Mouse (Mus musculus): ENCODE measurements around the gene Armh4.
"Not testable (repeated sequence)": the region's sequence is repeated elsewhere in the genome, so short reads cannot be mapped to it uniquely, and the experiment has no call there.

The Armh4 gene

GRCm38 (mm10) chr14:49782715-49783531 is at the start of gene Armh4:
Gene Armh4, minus strand, starts transcription at chr14:49783383.
- peak; percentile 18 for DNase-seq (ENCODE audit: low spot score)

GRCm38 (mm10) chr14:49829192-49830171 is 46.3 kb upstream of the Armh4 start:
- DNase-seq (ENCODE audit: low spot score), result no peak

- DNase-seq (ENCODE audit: low spot score), result not testable (repeated sequence)
Measured at GRCm38 (mm10) chr14:49819721-49820440, 36.7 kb upstream of the Armh4 start.

DNA sequence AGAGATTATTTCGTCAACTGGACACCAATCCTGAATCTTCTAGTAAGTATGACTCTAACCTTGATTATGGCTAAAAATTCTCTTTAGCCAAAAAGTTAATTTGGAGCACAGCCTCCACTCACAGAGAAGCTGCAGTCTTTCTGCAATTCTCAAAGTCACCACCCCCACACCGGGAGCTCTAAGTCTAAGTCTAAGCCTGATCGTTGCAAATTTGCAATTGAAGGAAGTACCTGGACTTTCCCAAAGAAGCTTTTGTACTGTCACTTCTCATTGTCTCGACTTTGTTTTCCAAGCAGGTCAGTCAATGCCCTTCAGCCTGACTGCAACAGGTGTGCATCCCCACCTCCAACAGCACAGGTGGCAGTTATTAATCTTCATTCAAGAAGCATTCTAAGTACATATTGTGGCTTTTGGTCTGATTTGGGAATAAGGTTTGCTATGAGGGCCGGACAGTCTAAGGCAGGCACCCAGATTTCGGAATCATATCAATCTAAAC is 35.6 kb upstream of the Armh4 start:
- DNase-seq (ENCODE audit: low spot score), result not testable (repeated sequence)

DNA sequence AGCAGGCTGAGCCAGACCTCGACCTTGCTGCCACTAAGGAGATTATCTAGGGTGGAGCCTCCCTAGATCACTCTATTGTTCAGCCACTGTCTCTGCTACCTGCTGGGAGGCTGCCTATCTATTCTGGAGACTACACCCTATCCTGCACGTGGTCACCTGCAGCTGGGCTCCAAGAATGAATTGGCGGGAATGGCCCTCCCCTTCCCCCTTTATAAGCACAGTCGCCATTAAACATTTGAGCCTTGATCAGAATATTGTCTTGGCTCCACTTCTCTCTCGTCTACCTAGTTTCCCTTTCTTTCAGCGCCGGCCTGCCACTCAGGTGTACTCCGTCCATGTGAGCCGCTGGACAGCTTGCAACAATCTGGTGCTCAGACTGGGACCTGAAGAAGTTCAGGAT is 29.8 kb upstream of the Armh4 start:
- not testable (repeated sequence) for DNase-seq (ENCODE audit: low spot score)

DNA sequence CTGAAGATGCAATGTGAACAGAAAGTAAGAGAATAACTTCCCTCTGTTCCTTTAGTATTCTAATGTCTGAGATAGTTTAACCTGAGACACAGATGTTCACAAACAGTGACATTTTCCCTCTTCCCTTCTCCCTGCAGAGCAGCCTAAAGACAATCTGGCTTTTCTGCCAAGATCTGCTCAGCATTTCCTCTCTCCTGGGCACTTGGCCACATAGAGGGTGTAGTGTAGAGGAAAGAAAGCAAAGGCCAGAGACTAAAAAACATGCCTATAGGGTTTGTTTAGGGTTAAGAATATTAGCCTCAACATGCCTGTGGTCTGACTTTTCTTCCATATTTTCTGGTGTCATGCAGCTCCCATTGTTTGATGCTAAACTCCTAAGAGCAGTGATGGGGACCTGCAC is 21.9 kb upstream of the Armh4 start:
- not testable (repeated sequence) for DNase-seq (ENCODE audit: low spot score)

DNA sequence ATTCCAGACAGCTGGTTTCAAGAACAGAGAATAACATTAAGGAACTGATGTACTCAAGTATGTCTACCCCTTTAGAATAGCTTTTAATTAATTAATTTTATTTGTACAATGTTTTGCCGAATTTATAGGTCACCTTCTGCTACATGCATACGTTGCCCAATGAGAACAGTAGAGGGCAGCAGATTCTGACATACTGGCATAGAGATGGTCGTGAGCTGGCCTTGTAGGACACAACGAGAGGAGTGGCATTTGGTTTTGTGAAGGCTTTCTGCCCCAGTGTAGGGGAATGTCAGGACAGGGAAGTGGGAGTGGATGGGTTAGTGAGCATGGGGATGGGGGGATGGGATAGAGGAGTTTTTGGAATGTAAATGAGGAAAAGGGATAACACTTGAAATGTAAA is 18.3 kb upstream of the Armh4 start:
- DNase-seq (ENCODE audit: low spot score), result no peak

GRCm38 (mm10) chr14:49793948-49794347 is 10.8 kb upstream of the Armh4 start:
- DNase-seq (ENCODE audit: low spot score), result no peak

GRCm38 (mm10) chr14:49790542-49790941 is 7.4 kb upstream of the Armh4 start:
- no peak for DNase-seq (ENCODE audit: low spot score)

GRCm38 (mm10) chr14:49785793-49786192 is 2.6 kb upstream of the Armh4 start:
- no peak for DNase-seq (ENCODE audit: low spot score)

GRCm38 (mm10) chr14:49783866-49784265 is 683 bp upstream of the Armh4 start:
- DNase-seq (ENCODE audit: low spot score), result no peak

DNA sequence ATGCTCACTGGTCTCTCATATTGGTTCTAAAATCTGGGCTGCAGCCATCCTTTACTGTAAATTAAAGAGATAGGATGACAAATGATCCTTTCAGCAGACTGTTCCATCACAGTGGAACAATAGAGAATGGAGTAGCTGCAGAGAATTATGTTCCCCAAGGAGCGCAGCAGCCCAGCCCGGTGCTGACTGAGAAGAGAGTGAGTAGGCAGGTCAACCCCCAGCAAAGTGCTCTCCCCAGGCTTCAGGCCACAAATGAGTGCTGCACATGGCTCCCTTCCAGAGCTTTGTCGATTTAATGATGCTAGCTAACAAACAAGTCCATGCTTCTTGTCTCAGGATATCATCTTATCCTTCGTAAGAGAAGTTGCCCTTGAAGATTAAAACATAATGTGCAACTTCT is 2.8 kb downstream of the Armh4 start:
- no peak for DNase-seq (ENCODE audit: low spot score)

DNA sequence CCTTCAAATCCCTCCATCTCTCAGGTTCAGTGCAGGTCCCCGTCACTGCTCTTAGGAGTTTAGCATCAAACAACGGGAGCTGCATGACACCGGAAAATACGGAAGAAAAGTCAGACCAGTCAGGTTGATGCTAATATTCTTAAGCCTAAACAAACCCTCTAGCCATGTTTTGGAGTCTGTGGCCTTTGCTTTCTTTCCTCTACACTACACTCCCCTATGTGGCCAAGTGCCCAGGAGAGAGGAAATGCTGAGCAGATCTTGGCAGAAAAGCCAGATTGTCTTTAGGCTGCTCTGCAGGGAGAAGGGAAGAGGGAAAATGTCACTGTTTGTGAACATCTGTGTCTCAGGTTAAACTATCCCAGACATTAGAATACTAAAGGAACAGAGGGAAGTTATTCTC is 5.6 kb downstream of the Armh4 start:
- DNase-seq (ENCODE audit: low spot score), result not testable (repeated sequence)

DNA sequence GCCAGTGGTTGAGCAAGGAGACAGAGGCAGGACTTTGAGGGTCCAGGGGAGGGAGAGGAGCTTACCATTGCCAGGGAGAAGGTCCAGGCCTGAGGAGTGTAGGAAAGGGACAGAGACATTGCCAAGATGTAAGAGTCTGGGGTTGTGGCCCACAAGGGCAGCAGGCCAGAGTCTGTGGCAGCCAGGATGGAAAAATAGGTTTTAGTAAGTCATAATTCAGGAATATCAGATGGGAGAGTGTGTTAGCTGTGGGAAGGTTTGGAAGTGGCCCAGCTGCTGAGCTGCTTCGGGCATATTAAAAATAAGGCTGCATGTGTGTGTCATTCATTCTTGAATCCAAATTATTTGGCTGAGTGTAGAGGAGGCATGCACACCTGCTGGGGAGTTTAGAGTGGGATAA is 11.4 kb downstream of the Armh4 start:
- DNase-seq (ENCODE audit: low spot score), result no peak

GRCm38 (mm10) chr14:49766601-49767000 is 16.6 kb downstream of the Armh4 start:
- DNase-seq (ENCODE audit: low spot score), result no peak

GRCm38 (mm10) chr14:49755845-49756244 is 27.3 kb downstream of the Armh4 start:
- no peak for DNase-seq (ENCODE audit: low spot score)

DNA sequence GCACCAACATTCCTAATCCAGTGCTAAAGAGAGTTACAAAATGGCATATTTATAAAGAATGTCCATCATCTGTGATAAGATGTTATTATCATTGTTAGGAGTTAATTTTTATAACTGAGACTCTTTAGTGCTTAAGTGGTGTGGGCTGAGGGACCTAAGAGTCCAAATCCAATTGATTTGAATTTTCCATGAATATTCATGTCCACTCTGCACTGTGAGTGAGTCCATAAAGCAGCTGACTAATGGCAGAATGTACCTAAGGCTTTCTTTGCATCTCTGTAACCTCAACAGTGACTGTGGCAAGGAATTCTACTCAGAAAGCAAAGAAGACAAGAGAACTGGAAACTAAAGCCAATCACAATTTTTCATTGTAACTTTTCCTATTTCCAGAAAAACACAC is 30.6 kb downstream of the Armh4 start:
- DNase-seq (ENCODE audit: low spot score), result no peak

GRCm38 (mm10) chr14:49745874-49746273 is 37.3 kb downstream of the Armh4 start:
- DNase-seq (ENCODE audit: low spot score), result no peak

DNA sequence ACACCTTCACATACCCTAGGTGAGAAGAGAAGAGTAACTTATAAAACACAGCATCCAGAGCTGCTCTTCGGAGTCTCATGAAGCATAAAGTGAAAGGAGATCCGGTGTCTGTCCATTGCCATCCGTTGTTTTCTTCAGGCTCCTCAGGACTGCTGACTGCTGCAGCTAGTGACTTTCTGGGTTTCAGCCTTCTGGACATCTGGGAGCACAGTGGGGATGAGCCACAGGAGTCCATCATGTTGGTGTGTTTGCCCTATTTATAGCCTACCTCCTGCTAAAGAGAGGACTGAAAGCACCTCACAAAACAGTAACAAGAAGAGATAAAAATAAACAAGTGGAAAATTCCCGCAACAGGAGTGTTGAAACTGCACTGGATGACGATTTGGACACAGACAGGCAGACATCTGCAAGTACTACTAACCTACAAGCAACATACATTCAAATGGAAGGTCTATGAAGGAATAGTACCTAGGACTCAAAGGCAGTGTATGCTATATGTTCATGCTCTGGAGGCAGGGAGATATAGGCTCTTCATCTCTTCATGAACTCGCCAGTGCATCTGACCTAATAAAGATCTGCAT is 39.1 kb downstream of the Armh4 start:
- no peak for DNase-seq (ENCODE audit: low spot score)

- DNase-seq (ENCODE audit: low spot score), result no peak
Measured at GRCm38 (mm10) chr14:49739328-49739727, 43.9 kb downstream of the Armh4 start.

GRCm38 (mm10) chr14:49738441-49739088 is 44.6 kb downstream of the Armh4 start:
- DNase-seq (ENCODE audit: low spot score), result no peak
